Mouse (Mus musculus): ENCODE measurements around the gene Lrrd1.

- TF ChIP-seq POLR2A (IDR thresholded peaks at IDR 0.05; ENCODE audit: borderline replicate concordance, control insufficient read depth, low read depth, low read length), result no peak
- no peak for TF ChIP-seq CTCF (IDR thresholded peaks at IDR 0.05; ENCODE audit: control insufficient read depth, insufficient read depth, low read length)
Observed at GRCm38 (mm10) chr5:3808472-3808871, 36.5 kb upstream of the Lrrd1 start.

Data from bone marrow, adult 2 months (tissue).